In genomic region chr4:141010941-141011429, GRCm38 (mm10) we compare ENCODE assay signal across 9 mouse cellular contexts. TPM values are rescaled to one million over a fixed set of nuclear protein-coding genes. Genes with fewer than 3 reads are reported as not detected.
A peak's percentile ranks its signal among the peaks of the same experiment; 100 is the strongest.
DNase-seq lines count a peak whose midpoint lies in the region; ATAC-seq and TF ChIP-seq lines count a peak whose summit lies in the region.
"Had no signal": no experiment of that assay in that cellular context is flagged by ENCODE, and none has a peak within 500 bp of the region (broad histone marks: within the 10 kb centered on the region; RNA-seq: fewer than 3 reads in every experiment).

No protein-coding gene starts in this region.

- peak; percentile 68 for DNase-seq in brain, embryonic 14.5 days (ENCODE audit: low read depth)
- DNase-seq in hindbrain, embryonic 14.5 days (ENCODE audit: low spot score), result peak; percentile 52
- peak; percentile 84 for DNase-seq in lung, embryonic 14.5 days
- DNase-seq in left cerebral cortex, adult 9 months (ENCODE audit: low spot score in 2 of 2), result no peak
- DNase-seq in frontal cortex, postnatal 14 days (ENCODE audit: low spot score in 2 of 2), result no peak
- DNase-seq in ovary, adult 18-20 months (ENCODE audit: low spot score), result no peak

- H3K4me2 ChIP-seq in embryonic facial prominence, embryonic 15.5 days (replicated peaks), result peak overlapping the region; percentile 73
- H3K4me2 ChIP-seq in hindbrain, embryonic 14.5 days (replicated peaks), result peak overlapping the region; percentile 76
- peak overlapping the region; percentile 79 for H3K4me2 ChIP-seq in lung, embryonic 14.5 days
- H3K4me2 ChIP-seq in stomach, embryonic 15.5 days, result peak overlapping the region; percentile 57

- peak overlapping the region; percentile 78 for H3K9ac ChIP-seq in embryonic facial prominence, embryonic 15.5 days
- peak overlapping the region; percentile 82 for H3K9ac ChIP-seq in hindbrain, embryonic 14.5 days
- H3K9ac ChIP-seq in lung, embryonic 14.5 days, result peak overlapping the region; percentile 89
- H3K9ac ChIP-seq in stomach, embryonic 15.5 days, result peak overlapping the region; percentile 55

- H3K4me3 ChIP-seq in embryonic facial prominence, embryonic 15.5 days (replicated peaks), result peak overlapping the region; percentile 69
- H3K4me3 ChIP-seq in hindbrain, embryonic 14.5 days (replicated peaks; ENCODE audit: low read length), result peak overlapping the region; percentile 73
- H3K4me3 ChIP-seq in lung, embryonic 14.5 days (ENCODE audit: low read depth, low read length), result peak overlapping the region; percentile 76
- peak overlapping the region; percentile 63 for H3K4me3 ChIP-seq in stomach, embryonic 15.5 days (replicated peaks)
- H3K4me3 ChIP-seq: myocyte had no signal

- no peaks in the 10 kb centered on the region for H3K27me3 ChIP-seq in embryonic facial prominence, embryonic 15.5 days
- H3K27me3 ChIP-seq in hindbrain, embryonic 14.5 days (ENCODE audit: control insufficient read depth, insufficient read depth, low read length), result no peaks in the 10 kb centered on the region
- no peaks in the 10 kb centered on the region for H3K27me3 ChIP-seq in lung, embryonic 14.5 days (ENCODE audit: insufficient read depth, low read length)
- H3K27me3 ChIP-seq in stomach, embryonic 15.5 days (replicated peaks), result no peaks in the 10 kb centered on the region

- H3K27ac ChIP-seq in embryonic facial prominence, embryonic 15.5 days (replicated peaks), result peak overlapping the region; percentile 96
- peak overlapping the region; percentile 77 for H3K27ac ChIP-seq in hindbrain, embryonic 14.5 days
- peak overlapping the region; percentile 94 for H3K27ac ChIP-seq in lung, embryonic 14.5 days (ENCODE audit: low read depth)
- peak overlapping the region; percentile 83 for H3K27ac ChIP-seq in stomach, embryonic 15.5 days

- peaks cover 55% of the 10 kb centered on the region for H3K36me3 ChIP-seq in embryonic facial prominence, embryonic 15.5 days
- peaks cover 50% of the 10 kb centered on the region for H3K36me3 ChIP-seq in hindbrain, embryonic 14.5 days (replicated peaks; ENCODE audit: control insufficient read depth, insufficient read depth)
- peaks cover 55% of the 10 kb centered on the region for H3K36me3 ChIP-seq in lung, embryonic 14.5 days (ENCODE audit: insufficient read depth)
- H3K36me3 ChIP-seq in stomach, embryonic 15.5 days, result peaks cover 35% of the 10 kb centered on the region

- H3K4me1 ChIP-seq in embryonic facial prominence, embryonic 15.5 days, result peaks cover 51% of the 10 kb centered on the region
- peaks cover 26% of the 10 kb centered on the region for H3K4me1 ChIP-seq in hindbrain, embryonic 14.5 days (replicated peaks; ENCODE audit: control insufficient read depth, insufficient read depth, low read length)
- H3K4me1 ChIP-seq in lung, embryonic 14.5 days (ENCODE audit: insufficient read depth), result no peaks in the 10 kb centered on the region
- peaks cover 14% of the 10 kb centered on the region; the same call in 1 of the 2 replicates for H3K4me1 ChIP-seq in stomach, embryonic 15.5 days

- no peak for TF ChIP-seq CTCF in brain, embryonic 14.5 days (IDR thresholded peaks at IDR 0.05; ENCODE audit: borderline replicate concordance, extremely low read depth, insufficient read depth, insufficient read length)
- TF ChIP-seq CTCF in lung, embryonic 14.5 days (IDR thresholded peaks at IDR 0.05; ENCODE audit: low read depth), result no peak

- ATAC-seq in embryonic facial prominence, embryonic 15.5 days (ENCODE audit: insufficient number of reproducible peaks, low FRiP score, low TSS enrichment, low read depth), result peak; percentile 44; the same call in 1 of the 2 replicates
- peak; percentile 51 for ATAC-seq in hindbrain, embryonic 14.5 days (ENCODE audit: low FRiP score)
- peak; percentile 72 for ATAC-seq in lung, embryonic 14.5 days (ENCODE audit: insufficient read depth)
- peak; percentile 29; the same call in 1 of the 2 replicates for ATAC-seq in stomach, embryonic 15.5 days (ENCODE audit: insufficient read depth, low FRiP score, low read depth)

- H3K9me3 ChIP-seq in embryonic facial prominence, embryonic 15.5 days (replicated peaks), result no peaks in the 10 kb centered on the region
- no peaks in the 10 kb centered on the region for H3K9me3 ChIP-seq in hindbrain, embryonic 14.5 days (ENCODE audit: control insufficient read depth, low read length)
- H3K9me3 ChIP-seq in lung, embryonic 14.5 days (ENCODE audit: low read depth, low read length), result no peaks in the 10 kb centered on the region
- no peaks in the 10 kb centered on the region for H3K9me3 ChIP-seq in stomach, embryonic 15.5 days

- TF ChIP-seq POLR2A in brain, embryonic 14.5 days (IDR thresholded peaks at IDR 0.05; ENCODE audit: borderline replicate concordance, extremely low read depth, insufficient read depth, insufficient read length, poor library complexity, severe bottlenecking), result no peak

- under 1% methylated on average over 17 of the region's 17 CpGs for WGBS in embryonic facial prominence, embryonic 15.5 days
- WGBS in hindbrain, embryonic 14.5 days, result 1% methylated on average over 17 of the region's 17 CpGs
- WGBS in lung, embryonic 14.5 days, result under 1% methylated on average over 17 of the region's 17 CpGs
- 2% methylated on average over 17 of the region's 17 CpGs for WGBS in stomach, embryonic 15.5 days

RNA-seq across cellular contexts. Expression of gene Mfap2, which starts 0.8 kb away (rescaled TPM):
- 186 and 220 TPM in 2 replicates for polyA plus RNA-seq in brain, embryonic 14.5 days (2012; rRNA removed)
- 923 and 969 TPM in 2 replicates for polyA plus RNA-seq in embryonic facial prominence, embryonic 15.5 days (2015; fragmentation: Nextera tagmentation; extraction: Ambion mirVana)
- polyA plus RNA-seq in hindbrain, embryonic 14.5 days (2014; fragmentation: Nextera tagmentation; extraction: Ambion mirVana), result 164 and 190 TPM in 2 replicates
- polyA plus RNA-seq in lung, embryonic 14.5 days (2014; fragmentation: Nextera tagmentation; extraction: Ambion mirVana), result 517 and 566 TPM in 2 replicates
- polyA plus RNA-seq in stomach, embryonic 15.5 days (2015; fragmentation: Nextera tagmentation; extraction: Ambion mirVana), result 418 and 436 TPM in 2 replicates

RNA-seq across cellular contexts. Expression of gene Atp13a2, which starts 24.3 kb away (rescaled TPM):
- polyA plus RNA-seq in brain, embryonic 14.5 days (2012; rRNA removed), result 260 and 278 TPM in 2 replicates
- polyA plus RNA-seq in embryonic facial prominence, embryonic 15.5 days (2015; fragmentation: Nextera tagmentation; extraction: Ambion mirVana), result 47.2 and 48.1 TPM in 2 replicates
- polyA plus RNA-seq in hindbrain, embryonic 14.5 days (2014; fragmentation: Nextera tagmentation; extraction: Ambion mirVana), result 176 and 178 TPM in 2 replicates
- 34.0 and 37.2 TPM in 2 replicates for polyA plus RNA-seq in lung, embryonic 14.5 days (2014; fragmentation: Nextera tagmentation; extraction: Ambion mirVana)
- polyA plus RNA-seq in stomach, embryonic 15.5 days (2015; fragmentation: Nextera tagmentation; extraction: Ambion mirVana), result 42.7 and 45.9 TPM in 2 replicates

RNA-seq across cellular contexts. Expression of gene Crocc, which starts 49.4 kb away (rescaled TPM):
- 40.4 and 42.5 TPM in 2 replicates for polyA plus RNA-seq in brain, embryonic 14.5 days (2012; rRNA removed)
- 6.9 and 7.0 TPM in 2 replicates for polyA plus RNA-seq in embryonic facial prominence, embryonic 15.5 days (2015; fragmentation: Nextera tagmentation; extraction: Ambion mirVana)
- 5.0 and 5.4 TPM in 2 replicates for polyA plus RNA-seq in hindbrain, embryonic 14.5 days (2014; fragmentation: Nextera tagmentation; extraction: Ambion mirVana)
- polyA plus RNA-seq in lung, embryonic 14.5 days (2014; fragmentation: Nextera tagmentation; extraction: Ambion mirVana), result 7.4 and 9.8 TPM in 2 replicates
- 4.2 and 5.9 TPM in 2 replicates for polyA plus RNA-seq in stomach, embryonic 15.5 days (2015; fragmentation: Nextera tagmentation; extraction: Ambion mirVana)

RNA-seq across cellular contexts. Expression of gene Sdhb, which starts 50.0 kb away (rescaled TPM):
- polyA plus RNA-seq in brain, embryonic 14.5 days (2012; rRNA removed), result 213 and 233 TPM in 2 replicates
- 356 and 362 TPM in 2 replicates for polyA plus RNA-seq in embryonic facial prominence, embryonic 15.5 days (2015; fragmentation: Nextera tagmentation; extraction: Ambion mirVana)
- 482 and 502 TPM in 2 replicates for polyA plus RNA-seq in hindbrain, embryonic 14.5 days (2014; fragmentation: Nextera tagmentation; extraction: Ambion mirVana)
- 382 and 392 TPM in 2 replicates for polyA plus RNA-seq in lung, embryonic 14.5 days (2014; fragmentation: Nextera tagmentation; extraction: Ambion mirVana)
- polyA plus RNA-seq in stomach, embryonic 15.5 days (2015; fragmentation: Nextera tagmentation; extraction: Ambion mirVana), result 419 and 423 TPM in 2 replicates

Comparison
In these comparisons a context has a peak if more than half of its experiments do, and no peak if none do; other contexts are left out.
1. DNase-seq: peak in brain, embryonic 14.5 days (single experiment), hindbrain, embryonic 14.5 days (single experiment) and lung, embryonic 14.5 days (single experiment); none in left cerebral cortex, adult 9 months (0 of 2), frontal cortex, postnatal 14 days (0 of 2) and ovary, adult 18-20 months (single experiment).
2. Peak in every context shown above with its lines, with median percentiles within 50 percentile points of each other: ATAC-seq, H3K27ac ChIP-seq, H3K4me2 ChIP-seq, H3K4me3 ChIP-seq and H3K9ac ChIP-seq.